Mouse (Mus musculus) embryonic stem cell, embryonic (primary cell): ENCODE measurements around the gene Tac2.

ENCODE experiments used
- CTCF ChIA-PET, 4 experiments: fragments of 300-600 bp in 2 of 4; fragments of 350-600 bp in 2 of 4; sonication (Branson Sonifier 250); formaldehyde crosslinking; loops; one replicate each; lab custom pipeline; 2022; ENCODE audit warnings: inconsistent platforms in 2 of 4; lab: Charles Lee
- POLR2A ChIA-PET, 4 experiments: fragments of 300-600 bp in 2 of 4; fragments of 350-600 bp in 2 of 4; sonication (Branson Sonifier 250); formaldehyde crosslinking; loops; one replicate each; lab custom pipeline; 2022; ENCODE audit warnings: antibody characterized with exemption in 4 of 4, inconsistent platforms in 1 of 4; lab: Charles Lee

Tac2 gene

GRCm38 (mm10) chr10:127705783-127706182 lies 18.5 kb upstream of the Tac2 start:
- CTCF ChIA-PET = interaction anchor here in 2 of 4 experiments (0.5 to 1.2 kb wide), 5 partner anchors 23 to 62 kb away, joined by 3 to 6 read pairs (median 4); no protein-coding TSS in a partner anchor
- POLR2A ChIA-PET = interaction anchor here in 1 of 4 experiments (0.8 to 3.3 kb wide), 6 partner anchors 9 to 38 kb away, joined by 3 to 11 read pairs (median 5); partner anchors contain the start of genes Nab2 and Tac2

- POLR2A ChIA-PET = interaction anchor here in 2 of 4 experiments (0.6 to 3.3 kb wide), 6 partner anchors 9 to 331 kb away, joined by 3 to 11 read pairs (median 4); partner anchors contain the start of gene Tac2 (in 2 of the 2)
- CTCF ChIA-PET = interaction anchor here in 1 of 4 experiments (0.9 kb wide), 1 partner anchor 17 kb away, joined by 4 read pairs; no protein-coding TSS in a partner anchor
These were observed 16.6 kb upstream of the Tac2 start for GRCm38 (mm10) chr10:127707721-127708120.

- ChIA-PET CTCF (interaction anchor here (0.5 to 1.6 kb wide), 6 partner anchors 11 to 479 kb away, joined by 3 to 4 read pairs (median 3); no protein-coding TSS in a partner anchor), POLR2A (interaction anchor here in 3 of 4 experiments (0.6 to 3.3 kb wide), 8 partner anchors 11 to 315 kb away, joined by 3 to 11 read pairs (median 4); partner anchors contain the start of gene Tac2 (in 1 of the 3))
These were observed 15.4 kb upstream of the Tac2 start for GRCm38 (mm10) chr10:127708850-127709370.

GRCm38 (mm10) chr10:127710331-127710730 lies 13.9 kb upstream of the Tac2 start:
- POLR2A ChIA-PET = interaction anchor here in 1 of 4 experiments (1.1 to 2.2 kb wide), 5 partner anchors 11 to 223 kb away, joined by 3 to 10 read pairs (median 5); no protein-coding TSS in a partner anchor

GRCm38 (mm10) chr10:127712736-127713135 lies 11.5 kb upstream of the Tac2 start:
- ChIA-PET POLR2A (interaction anchor here in 2 of 4 experiments (0.5 to 0.7 kb wide), 2 partner anchors 28 to 86 kb away, joined by 3 to 4 read pairs; no protein-coding TSS in a partner anchor), CTCF (interaction anchor here in 1 of 4 experiments (0.5 kb wide), 1 partner anchor 181 kb away, joined by 3 read pairs; no protein-coding TSS in a partner anchor)

More at GRCm38 (mm10) chr10:127710331-127710730, 13.9 kb upstream of the Tac2 start:
- CTCF ChIA-PET = interaction anchor here in 2 of 4 experiments (0.6 to 1.4 kb wide), 6 partner anchors 13 to 197 kb away, joined by 3 to 7 read pairs (median 3); partner anchors contain the start of gene Tac2 (in 1 of the 2)

GRCm38 (mm10) chr10:127721671-127722418 lies 2.4 kb upstream of the Tac2 start:
- ChIA-PET POLR2A (interaction anchor here in 3 of 4 experiments (0.5 to 2.2 kb wide), 14 partner anchors 9 to 101 kb away, joined by 3 to 7 read pairs (median 4); partner anchors contain the start of gene Lrp1 (in 1 of the 3)), CTCF (interaction anchor here in 3 of 4 experiments (0.7 to 1.9 kb wide), 7 partner anchors 8 to 79 kb away, joined by 3 to 6 read pairs (median 3); partner anchors contain the start of genes Myo1a (in 2 of the 3) and Stat6 (in 1 of the 3))

GRCm38 (mm10) chr10:127725136-127725535 lies 858 bp downstream of the Tac2 start:
- ChIA-PET POLR2A (interaction anchor here (0.5 to 2.0 kb wide), 11 partner anchors 17 to 212 kb away, joined by 3 to 11 read pairs (median 3); partner anchors contain the start of gene Myo1a (in 1 of the 4)), CTCF (interaction anchor here (0.5 to 3.0 kb wide), 13 partner anchors 9 to 283 kb away, joined by 3 to 9 read pairs (median 5); partner anchors contain the start of gene Myo1a (in 2 of the 4))

- ChIA-PET POLR2A (interaction anchor here in 1 of 4 experiments (0.5 to 2.6 kb wide), 6 partner anchors 10 to 908 kb away, joined by 3 to 14 read pairs (median 3); partner anchors contain the start of genes Naca and Zbtb39), CTCF (interaction anchor here in 3 of 4 experiments (1.0 to 1.8 kb wide), 5 partner anchors 9 to 228 kb away, joined by 3 to 6 read pairs (median 4); partner anchors contain the start of gene Myo1a (in 1 of the 3))
These were observed 4.2 kb downstream of the Tac2 start for GRCm38 (mm10) chr10:127728437-127728836.

GRCm38 (mm10) chr10:127730285-127730932 lies 6.1 kb downstream of the Tac2 start:
- ChIA-PET POLR2A (interaction anchor here in 2 of 4 experiments (0.8 to 1.7 kb wide), 6 partner anchors 9 to 88 kb away, joined by 3 to 5 read pairs (median 4); partner anchors contain the start of gene Stat6 (in 1 of the 2)), CTCF (interaction anchor here in 2 of 4 experiments (0.6 to 1.4 kb wide), 3 partner anchors 8 to 14 kb away, joined by 3 to 6 read pairs (median 3); no protein-coding TSS in a partner anchor)

GRCm38 (mm10) chr10:127730933-127731310 lies 6.6 kb downstream of the Tac2 start:
- ChIA-PET POLR2A (interaction anchor here in 2 of 4 experiments (0.7 to 1.7 kb wide), 7 partner anchors 9 to 1261 kb away, joined by 3 to 7 read pairs (median 4); partner anchors contain the start of gene Stat6 (in 1 of the 2)), CTCF (interaction anchor here in 2 of 4 experiments (0.6 to 1.4 kb wide), 3 partner anchors 9 to 14 kb away, joined by 3 to 6 read pairs (median 3); no protein-coding TSS in a partner anchor)

GRCm38 (mm10) chr10:127731397-127731796 lies 7.1 kb downstream of the Tac2 start:
- CTCF ChIA-PET = interaction anchor here in 1 of 4 experiments (0.7 to 1.4 kb wide), 2 partner anchors 10 to 15 kb away, joined by 3 read pairs; no protein-coding TSS in a partner anchor
- POLR2A ChIA-PET = interaction anchor here in 1 of 4 experiments (0.7 to 1.7 kb wide), 5 partner anchors 20 to 1262 kb away, joined by 3 to 7 read pairs (median 4); no protein-coding TSS in a partner anchor

- CTCF ChIA-PET = interaction anchor here in 3 of 4 experiments (0.5 to 2.2 kb wide), 31 partner anchors 9 to 357 kb away, joined by 3 to 20 read pairs (median 4); partner anchors contain the start of genes Nab2 (in 1 of the 3) and Stat6 (in 1 of the 3)
- POLR2A ChIA-PET = interaction anchor here in 3 of 4 experiments (0.5 to 3.5 kb wide), 17 partner anchors 9 to 405 kb away, joined by 3 to 17 read pairs (median 5); partner anchors contain the start of genes Atp5b (in 1 of the 3), Nab2 (in 1 of the 3) and Stat6 (in 1 of the 3)
These were observed 10.2 kb downstream of the Tac2 start for GRCm38 (mm10) chr10:127734434-127734833.

GRCm38 (mm10) chr10:127736266-127736665 lies 12.0 kb downstream of the Tac2 start:
- ChIA-PET CTCF (interaction anchor here in 3 of 4 experiments (0.6 to 1.3 kb wide), 4 partner anchors 13 to 227 kb away, joined by 3 to 18 read pairs (median 4); no protein-coding TSS in a partner anchor), POLR2A (no interaction called here)

- ChIA-PET CTCF (interaction anchor here in 3 of 4 experiments (0.6 to 2.5 kb wide), 10 partner anchors 9 to 271 kb away, joined by 3 to 18 read pairs (median 4); partner anchors contain the start of genes Nab2 (in 1 of the 3) and Stat6 (in 1 of the 3)), POLR2A (interaction anchor here in 1 of 4 experiments (2.4 kb wide), 1 partner anchor 61 kb away, joined by 13 read pairs; no protein-coding TSS in a partner anchor)
These were observed 12.6 kb downstream of the Tac2 start for GRCm38 (mm10) chr10:127736916-127737315.

- ChIA-PET POLR2A (interaction anchor here in 2 of 4 experiments (0.5 to 2.4 kb wide), 12 partner anchors 10 to 354 kb away, joined by 3 to 13 read pairs (median 4); partner anchors contain the start of genes Baz2a (in 1 of the 2) and Naca (in 1 of the 2)), CTCF (interaction anchor here in 3 of 4 experiments (0.5 to 2.5 kb wide), 23 partner anchors 9 to 271 kb away, joined by 3 to 13 read pairs (median 5); partner anchors contain the start of genes Stat6 (in 3 of the 3), Myo1a (in 1 of the 3) and Nab2 (in 1 of the 3))
These were observed 13.3 kb downstream of the Tac2 start for GRCm38 (mm10) chr10:127737552-127737951.
